Mouse (Mus musculus) thymus, adult 2 months (tissue): ENCODE results near the gene Ung.

Source experiments
- CTCF ChIP-seq: fragments of 200-500 bp; IDR thresholded peaks from 2 replicates; pipeline ENCODE4 v1.5.1; 2012; ENCODE audit warnings: mild to moderate bottlenecking, control low read depth, low read length, moderate library complexity, borderline replicate concordance; ENCODE audit not compliant: control insufficient read depth, poor library complexity, insufficient read depth; ENCODE audit errors: extremely low read depth
- POLR2A ChIP-seq: fragments of 200-500 bp; IDR thresholded peaks from 2 replicates; pipeline ENCODE4 v1.6.1; 2012; ENCODE audit warnings: mild to moderate bottlenecking, low read length, control low read depth, moderate library complexity; ENCODE audit not compliant: control insufficient read depth, poor library complexity, insufficient read depth; ENCODE audit errors: extremely low read depth

DNA sequence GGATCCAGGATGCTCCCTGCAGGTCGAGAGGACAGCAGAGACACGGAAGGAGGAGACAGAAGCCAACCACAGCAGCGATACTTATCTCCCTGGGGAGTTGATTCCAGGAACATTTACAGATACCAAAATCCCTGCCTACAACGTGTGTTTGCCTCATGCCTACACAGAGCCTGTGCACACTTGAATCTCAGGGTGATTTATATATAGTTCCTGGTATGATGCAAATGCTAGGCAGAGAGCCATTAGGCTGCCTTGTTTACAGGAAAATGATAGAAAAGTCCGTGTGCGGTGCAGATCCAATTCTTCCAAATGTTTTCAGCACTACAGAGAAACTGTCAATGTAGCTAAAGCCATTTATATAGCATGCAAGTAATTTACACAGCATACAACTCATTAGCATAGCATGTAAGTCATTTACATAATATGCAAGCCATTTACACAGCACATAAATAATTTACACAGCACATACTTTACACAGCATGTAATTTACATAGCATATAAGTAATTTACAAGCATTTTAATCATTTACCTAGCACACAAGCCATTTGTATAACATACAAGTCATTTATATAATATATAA, 33.0 kb downstream of the Ung start:
- TF ChIP-seq CTCF (no peak), POLR2A (no peak)
